Mouse (Mus musculus) MEL (cell line): ENCODE measurements around the gene Ripply1.

ENCODE experiments used
- CHD1 ChIP-seq: IDR thresholded peaks from 2 replicates; pipeline ENCODE4 v1.6.1; 2012; ENCODE audit warnings: low read depth, mild to moderate bottlenecking, inconsistent platforms, low read length, improper control_type of control experiment
- ELF1 ChIP-seq: IDR thresholded peaks from 2 replicates; pipeline ENCODE4 v1.6.1; 2014; ENCODE audit warnings: low read depth, mild to moderate bottlenecking, inconsistent platforms, low read length, improper control_type of control experiment, moderate library complexity
- EP300 ChIP-seq, 2 experiments: IDR thresholded peaks; 2 replicates each; pipeline ENCODE4 v1.6.1; 2011; ENCODE audit warnings: improper control_type of control experiment in 2 of 2, low read length in 2 of 2, low read depth in 1 of 2, mild to moderate bottlenecking in 1 of 2
- MEF2A ChIP-seq: IDR thresholded peaks from 2 replicates; pipeline ENCODE4 v1.6.1; 2014; ENCODE audit warnings: low read depth, mild to moderate bottlenecking, inconsistent platforms, low read length, improper control_type of control experiment; ENCODE audit not compliant: poor library complexity, insufficient replicate concordance, severe bottlenecking; ENCODE audit errors: extremely low read depth
- MYC ChIP-seq: IDR thresholded peaks from 2 replicates; pipeline ENCODE4 v1.6.1; 2011; ENCODE audit warnings: low read depth, mild to moderate bottlenecking, low read length, improper control_type of control experiment, moderate library complexity
- NELFE ChIP-seq: IDR thresholded peaks from 2 replicates; pipeline ENCODE4 v1.6.1; 2011; ENCODE audit warnings: low read depth, low read length, improper control_type of control experiment
- POLR2A ChIP-seq, 2 experiments: IDR thresholded peaks; 2 replicates each; pipeline ENCODE4 v1.6.1; 2011 to 2012; ENCODE audit warnings: low read length in 2 of 2, mild to moderate bottlenecking in 2 of 2, control low read depth in 1 of 2, improper control_type of control experiment in 1 of 2, low read depth in 1 of 2, moderate library complexity in 1 of 2; ENCODE audit not compliant: control insufficient read depth in 1 of 2, insufficient read depth in 1 of 2, poor library complexity in 1 of 2
- RAD21 ChIP-seq: IDR thresholded peaks from 2 replicates; pipeline ENCODE4 v1.6.1; 2011; ENCODE audit warnings: mild to moderate bottlenecking, low read depth, low read length, improper control_type of control experiment
- TAL1 ChIP-seq: IDR thresholded peaks from 2 replicates; pipeline ENCODE4 v1.6.1; 2012; ENCODE audit warnings: mild to moderate bottlenecking, inconsistent platforms, low read length, moderate library complexity, mixed read lengths
- TCF12 ChIP-seq: IDR thresholded peaks from 2 replicates; pipeline ENCODE4 v1.6.1; 2014; ENCODE audit warnings: low read depth, mild to moderate bottlenecking, inconsistent platforms, low read length, improper control_type of control experiment, moderate library complexity

- TF ChIP-seq RAD21 (no peak), NELFE (no peak), MYC (no peak), CHD1 (no peak), ELF1 (no peak), MEF2A (no peak), POLR2A (IDR thresholded peaks at IDR 0.05; ENCODE audit: control insufficient read depth in 1 of 2, insufficient read depth in 1 of 2, low read depth in 1 of 2, low read length in 2 of 2, poor library complexity in 1 of 2) (no peak), TAL1 (no peak), TCF12 (no peak), EP300 (IDR thresholded peaks at IDR 0.05; ENCODE audit: low read depth in 1 of 2, low read length in 2 of 2) (no peak)
Measured at GRCm38 (mm10) chrX:139782278-139783044, at the start of gene Ripply1.
